Mouse (Mus musculus) NIH3T3 (cell line): ENCODE data around the gene Wiz.

Experiments
- DNase-seq: peaks from one replicate; pipeline ENCODE4 v3.0.0-alpha.2; 2012; ENCODE audit warnings: low read depth

Gene Wiz

DNA sequence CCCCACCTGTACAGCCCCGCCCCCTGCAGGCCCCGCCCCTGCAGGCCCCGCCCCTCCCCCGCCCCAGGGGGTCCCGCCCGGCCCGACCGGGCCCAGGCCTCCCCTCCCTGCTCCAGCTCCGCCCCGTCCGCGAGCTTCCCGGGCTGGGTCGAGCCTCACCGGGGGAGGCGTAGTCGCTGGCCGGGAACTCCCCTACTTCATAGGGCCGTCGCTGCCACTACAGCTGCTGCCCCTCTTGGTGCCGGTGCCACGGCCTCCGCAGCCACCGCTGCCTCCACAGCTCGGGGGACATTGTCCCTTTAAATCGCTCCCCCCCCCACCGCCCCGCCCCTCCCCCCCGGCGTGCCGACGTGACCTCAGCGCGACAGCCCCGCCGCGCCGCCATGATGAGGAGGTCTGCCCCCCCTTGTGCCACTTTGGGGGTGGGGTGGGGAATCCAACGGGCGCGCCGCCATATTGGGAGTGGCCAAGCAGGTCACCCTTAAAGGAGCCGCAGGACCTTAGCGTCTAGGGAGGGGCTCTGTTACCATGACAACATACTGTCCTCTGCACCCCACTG is at the start of gene Wiz:
Gene Wiz (minus strand): TSS at position 339 of the 559 bp plus-strand sequence.
- DNase-seq: peak; percentile 96

DNA sequence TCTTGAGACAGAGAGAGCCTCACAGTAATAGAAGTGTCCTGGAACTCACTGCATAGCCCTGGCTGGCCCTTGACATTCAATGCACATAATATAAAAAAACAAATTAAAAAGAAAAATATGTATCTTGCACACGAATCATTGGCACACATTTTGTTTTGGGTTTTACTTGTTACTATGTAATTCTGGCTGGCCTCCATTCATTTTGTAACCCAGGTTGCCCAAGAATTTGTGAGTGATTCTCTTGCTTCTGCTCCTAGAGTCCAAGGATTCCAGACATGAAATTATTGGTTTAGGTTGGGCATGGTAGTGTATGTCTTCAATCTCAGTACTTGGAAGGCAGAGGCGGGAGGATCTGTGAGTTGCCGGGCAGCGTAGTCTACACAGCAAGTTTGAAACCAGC is 47.9 kb upstream of the Wiz start:
- DNase-seq: peak; percentile 32

- DNase-seq: peak; percentile 46
Observed at GRCm38 (mm10) chr17:32435151-32435550, 45.9 kb upstream of the Wiz start.

- no peak for DNase-seq
Observed at GRCm38 (mm10) chr17:32434324-32434723, 45.1 kb upstream of the Wiz start.

GRCm38 (mm10) chr17:32431972-32432371 is 42.7 kb upstream of the Wiz start:
- DNase-seq: peak; percentile 76

DNA sequence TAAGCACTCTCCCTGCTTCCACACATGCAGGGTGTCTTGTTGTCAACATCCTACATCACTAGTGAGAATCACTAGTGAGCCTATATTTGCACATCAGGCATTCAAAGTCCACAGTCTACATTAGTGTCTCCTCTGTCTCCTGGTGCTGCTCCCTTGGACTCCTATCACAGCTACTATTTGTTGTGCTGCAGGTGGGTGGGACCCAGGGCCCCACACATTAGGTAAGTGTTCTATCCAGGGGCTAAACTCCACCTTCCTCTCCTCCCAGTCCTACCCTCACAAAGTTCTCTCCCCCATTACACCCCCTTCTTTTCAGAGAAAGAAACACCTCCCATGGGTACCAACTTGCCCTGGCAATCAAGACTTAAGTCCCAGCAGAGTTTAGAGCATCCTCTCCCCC is 37.4 kb upstream of the Wiz start:
- no peak for DNase-seq

DNA sequence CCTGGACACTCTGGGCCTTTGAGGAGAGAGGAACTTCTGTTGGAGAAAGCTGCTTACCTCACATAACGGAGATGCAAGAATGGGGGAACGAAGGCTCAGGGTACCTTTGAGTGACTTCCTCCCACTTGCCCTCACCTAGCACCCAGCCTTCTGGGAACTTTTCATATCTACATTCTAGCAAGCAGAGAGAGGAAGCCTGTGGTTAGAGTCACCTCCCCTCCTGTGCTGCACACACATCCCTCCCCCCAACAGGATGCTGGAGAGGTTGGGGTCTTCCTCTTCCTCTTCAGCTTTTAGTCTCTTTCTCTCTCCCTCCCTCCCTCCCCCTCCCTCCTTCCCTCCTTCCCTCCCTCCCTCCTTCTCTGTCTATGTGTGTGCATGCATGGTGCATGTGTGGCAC is 34.8 kb upstream of the Wiz start, which contains the start of gene Pglyrp2:
Gene Pglyrp2 (minus strand): TSS at position 134 of the 400 bp plus-strand sequence.
- DNase-seq: no peak

GRCm38 (mm10) chr17:32420781-32421180 is 31.5 kb upstream of the Wiz start:
- no peak for DNase-seq

GRCm38 (mm10) chr17:32419989-32420388 is 30.8 kb upstream of the Wiz start:
- DNase-seq: no peak

DNA sequence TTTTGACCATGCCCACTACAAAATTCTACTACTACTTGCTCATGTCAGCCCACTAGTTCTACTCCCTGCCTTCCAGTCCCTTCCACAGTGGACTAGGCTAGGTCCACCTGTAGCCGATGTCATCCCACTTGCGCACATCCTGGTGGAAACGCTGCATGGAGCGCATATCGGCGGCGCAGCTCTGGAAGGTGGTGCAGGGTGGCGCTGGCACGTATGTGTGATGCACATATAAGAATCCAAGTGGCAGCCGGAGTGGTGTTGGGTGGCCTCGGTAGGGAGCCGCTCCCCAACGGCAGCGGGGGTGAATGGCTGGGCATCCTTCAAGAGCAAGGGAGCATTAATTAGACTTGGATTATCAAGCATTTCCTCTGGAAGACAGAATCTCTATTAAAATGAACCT is 27.5 kb upstream of the Wiz start:
- no peak for DNase-seq

GRCm38 (mm10) chr17:32415417-32416020 is 26.3 kb upstream of the Wiz start:
- DNase-seq: no peak

DNA sequence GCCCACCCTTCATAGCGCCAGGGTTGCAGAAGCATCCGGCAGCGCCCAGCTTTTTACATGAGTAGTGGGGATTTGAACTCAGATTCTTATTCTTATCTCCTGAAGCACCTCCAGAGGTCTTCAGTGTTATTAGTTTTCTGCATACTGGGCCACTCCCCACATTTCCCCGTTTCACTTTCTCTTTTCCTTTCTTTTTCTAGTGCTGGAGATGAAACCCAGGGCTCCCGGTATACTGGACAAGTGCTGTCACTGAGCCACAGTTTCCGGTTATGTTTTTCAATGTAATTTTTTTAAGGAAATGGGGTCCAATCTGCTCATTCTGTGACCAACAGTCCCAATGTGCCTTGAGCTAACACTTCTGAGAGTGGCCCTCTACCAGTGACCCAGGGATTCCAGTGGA is 22.7 kb upstream of the Wiz start:
- no peak for DNase-seq

DNA sequence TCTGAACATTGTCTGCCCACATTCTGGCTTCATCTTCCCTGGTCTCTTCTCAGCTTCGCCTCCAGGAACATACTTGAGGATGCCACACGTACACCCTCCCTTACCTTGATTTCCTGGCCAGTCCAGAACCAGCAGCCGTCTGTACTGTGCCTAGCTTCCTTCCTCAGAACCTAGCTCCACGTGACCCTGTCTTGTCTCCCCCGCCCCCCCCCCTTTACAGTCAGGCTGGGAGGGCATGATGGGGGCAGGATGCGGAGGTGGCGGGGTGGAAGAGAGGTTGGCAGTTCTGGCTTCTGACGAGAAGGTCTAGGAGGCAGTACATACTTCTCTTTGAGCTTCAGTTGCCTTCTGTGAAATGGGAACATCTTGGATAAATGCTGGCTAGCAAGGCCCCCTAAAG is 14.2 kb upstream of the Wiz start, which contains the start of gene Rasal3:
Gene Rasal3 (minus strand): TSS at position 167 of the 400 bp plus-strand sequence.
- no peak for DNase-seq

DNA sequence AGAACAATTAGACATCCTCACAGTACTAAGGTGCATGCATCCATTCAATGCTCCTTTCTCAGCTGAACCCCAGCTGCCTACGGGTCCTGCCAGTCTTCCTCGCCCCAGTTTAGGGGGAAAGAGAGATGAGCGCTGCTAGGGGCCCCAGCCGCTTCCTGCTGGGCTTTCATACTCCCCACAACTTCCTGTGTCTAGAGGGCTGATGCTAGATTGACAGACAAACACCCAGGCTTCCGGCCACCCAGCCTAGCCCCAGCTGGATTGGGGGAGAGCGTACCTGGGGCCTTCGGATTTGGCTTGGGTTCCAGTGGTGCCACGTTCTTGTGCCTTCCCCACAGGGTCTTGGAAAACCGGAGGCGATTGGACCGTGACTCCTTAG is 13.5 kb upstream of the Wiz start:
- no peak for DNase-seq

DNA sequence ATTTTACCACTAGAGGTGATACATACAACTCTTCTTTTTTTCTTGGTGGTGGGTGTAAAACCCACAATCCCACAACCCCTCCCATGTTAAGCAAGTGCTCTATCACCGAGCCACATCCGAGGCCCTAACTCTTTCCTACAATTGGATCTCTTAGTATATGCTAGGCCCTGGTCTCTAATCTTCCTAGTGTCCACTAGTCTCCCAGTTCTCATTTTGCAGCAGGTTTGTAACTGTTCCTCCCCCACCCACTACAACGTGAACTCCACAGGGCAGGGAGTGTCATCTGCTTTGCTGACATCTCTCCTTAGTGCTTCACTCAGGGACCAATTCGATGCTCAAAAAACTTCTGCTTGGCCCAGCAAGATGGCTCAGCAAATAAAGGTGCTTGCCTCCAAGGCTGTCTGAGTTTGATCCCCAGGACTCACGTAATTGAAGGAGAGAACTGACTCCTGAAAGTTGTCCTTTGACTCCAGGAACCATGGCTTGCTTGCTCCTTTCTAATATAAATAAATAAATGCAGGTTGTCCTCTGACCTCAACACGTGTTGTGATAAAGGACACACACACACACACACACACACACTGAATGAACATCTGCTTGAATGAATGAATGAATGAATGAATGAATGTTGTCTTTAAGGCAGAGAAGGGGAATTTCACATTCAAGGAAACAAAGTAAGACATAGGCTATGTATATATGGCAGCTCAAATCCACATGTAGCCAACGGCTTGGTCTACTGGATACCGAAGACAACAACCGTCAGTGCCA is 13.0 kb upstream of the Wiz start:
- DNase-seq: no peak

GRCm38 (mm10) chr17:32396266-32396665 is 7.0 kb upstream of the Wiz start:
- no peak for DNase-seq

DNA sequence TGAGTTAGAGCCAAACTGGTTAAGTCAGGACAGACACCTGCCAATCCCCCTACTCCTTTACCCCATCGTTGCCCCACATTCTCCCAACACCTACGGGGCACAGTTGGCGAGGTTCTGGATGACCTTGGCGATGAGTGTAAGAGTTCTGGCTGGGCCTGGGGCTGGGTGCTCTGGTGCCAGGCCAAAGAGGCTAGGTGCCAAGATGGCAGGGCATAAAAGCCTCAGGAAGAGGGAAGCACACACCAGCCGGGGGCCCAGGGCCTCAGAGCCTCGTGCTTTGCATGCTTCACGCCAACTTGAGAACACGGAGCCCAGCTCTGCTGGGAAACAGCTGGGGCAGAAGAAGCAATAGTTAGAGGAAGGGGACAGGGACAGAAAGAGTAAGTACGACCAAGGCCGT is 4.7 kb upstream of the Wiz start:
- DNase-seq: no peak

- peak; percentile 53 for DNase-seq
Observed at GRCm38 (mm10) chr17:32388370-32389100, 704 bp downstream of the Wiz start.

GRCm38 (mm10) chr17:32387986-32388369 is 1.3 kb downstream of the Wiz start:
- DNase-seq: no peak

DNA sequence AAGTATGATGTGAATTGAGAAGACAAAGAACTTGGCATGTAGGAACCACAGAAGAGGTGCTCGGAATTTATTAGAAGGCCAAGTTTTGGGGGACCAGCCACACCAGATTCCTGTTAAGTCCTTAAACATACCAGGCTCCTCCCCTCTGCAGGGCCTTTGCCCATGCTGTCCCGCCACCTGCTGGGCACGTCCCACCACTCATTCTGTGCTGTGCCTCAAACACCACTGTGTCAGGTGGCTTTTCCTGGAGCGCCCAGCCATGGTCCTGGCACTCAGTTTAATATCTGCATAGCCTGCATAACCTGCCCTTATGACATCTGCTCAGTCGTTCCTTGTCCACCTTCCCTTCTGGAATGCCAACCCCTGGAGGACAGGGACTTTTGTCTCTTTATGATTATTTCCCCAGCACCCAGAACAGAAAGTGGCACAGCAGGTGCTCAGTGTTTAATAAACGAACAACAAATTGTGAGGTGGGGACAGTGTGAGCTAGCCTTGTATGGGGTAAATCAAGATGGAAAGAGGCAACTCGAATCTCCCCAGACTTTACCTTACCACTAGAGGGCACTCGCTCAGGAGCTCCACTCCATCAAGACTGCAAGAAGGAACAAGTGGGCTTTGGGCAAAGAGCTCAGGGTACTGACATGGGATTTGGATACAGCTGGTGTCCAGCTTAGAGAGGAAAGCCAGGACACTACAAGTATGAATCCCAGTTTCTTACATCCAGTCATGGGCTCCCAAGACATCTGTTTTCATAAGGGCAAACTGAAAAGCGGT is 2.4 kb downstream of the Wiz start:
- DNase-seq: peak; percentile 76

DNA sequence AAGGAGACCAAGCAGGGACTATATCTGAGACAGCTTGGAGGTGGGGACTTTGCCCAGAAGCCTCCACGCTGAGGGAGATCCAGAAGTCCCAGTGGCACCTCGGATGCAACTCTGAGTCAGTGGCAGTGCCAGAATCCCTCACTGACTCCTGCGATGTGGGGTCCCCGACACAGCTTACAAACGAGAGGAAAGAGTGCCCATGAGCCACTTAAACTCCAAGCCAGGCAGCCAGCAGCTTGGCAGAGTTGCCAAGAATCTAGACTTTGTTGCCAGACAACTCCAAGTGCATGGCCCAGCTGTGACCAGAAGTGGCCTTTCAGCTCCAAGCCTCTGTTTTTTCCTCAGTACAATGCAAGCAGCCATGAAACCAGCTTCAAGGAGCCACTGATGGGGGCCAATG is 5.6 kb downstream of the Wiz start:
- DNase-seq: no peak

DNA sequence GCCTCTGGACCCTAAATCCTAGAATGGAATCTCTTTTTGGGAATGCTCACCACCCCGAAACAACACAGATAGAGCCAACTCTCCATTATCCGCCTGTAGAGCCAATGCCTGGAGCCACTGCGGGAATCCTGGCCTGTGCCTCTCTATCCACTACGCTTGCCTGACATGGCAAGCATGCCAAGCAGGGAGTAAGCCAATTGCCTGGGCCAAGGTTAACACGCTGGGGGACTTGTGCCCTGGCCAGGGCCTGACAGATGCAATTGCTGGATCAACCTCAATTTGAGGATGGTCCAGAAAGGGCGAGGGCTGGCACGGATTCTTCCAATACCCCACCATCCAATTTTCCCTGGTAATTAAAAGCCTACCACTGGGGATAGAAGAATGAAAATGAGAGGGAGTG is 6.7 kb downstream of the Wiz start:
- no peak for DNase-seq
